Mouse (Mus musculus): ENCODE measurements around the gene Nectin4. TPM values are rescaled to one million over a fixed set of nuclear protein-coding genes. Genes with fewer than 3 reads are reported as not detected.

The Nectin4 gene
- polyA plus RNA-seq, 1 experiment from 2014 or later, result 61.5 TPM

- H3K27me3 ChIP-seq, result no peaks in the 10 kb centered on the region
- peaks cover 24% of the 10 kb centered on the region for H3K4me1 ChIP-seq
- 0 out of 2 replicates have a peak, but pooled peaks have one; percentile 46 for ATAC-seq (ENCODE audit: insufficient number of reproducible peaks, low FRiP score, low TSS enrichment, low read depth)
- peak overlapping the region; percentile 89; the same call in 1 of the 2 replicates for H3K4me3 ChIP-seq
- no peak overlapping the region for H3K9ac ChIP-seq
- no peak overlapping the region for H3K27ac ChIP-seq
- H3K4me2 ChIP-seq, result peak overlapping the region; percentile 71
- peaks cover 48% of the 10 kb centered on the region for H3K36me3 ChIP-seq
- 68% methylated on average over 9 of the region's 9 CpGs for WGBS
- H3K9me3 ChIP-seq, result peaks cover 5% of the 10 kb centered on the region; the same call in 1 of the 2 replicates
Observed at GRCm38 (mm10) chr1:171343922-171344677, 25.8 kb upstream of the Nectin4 start.

DNA sequence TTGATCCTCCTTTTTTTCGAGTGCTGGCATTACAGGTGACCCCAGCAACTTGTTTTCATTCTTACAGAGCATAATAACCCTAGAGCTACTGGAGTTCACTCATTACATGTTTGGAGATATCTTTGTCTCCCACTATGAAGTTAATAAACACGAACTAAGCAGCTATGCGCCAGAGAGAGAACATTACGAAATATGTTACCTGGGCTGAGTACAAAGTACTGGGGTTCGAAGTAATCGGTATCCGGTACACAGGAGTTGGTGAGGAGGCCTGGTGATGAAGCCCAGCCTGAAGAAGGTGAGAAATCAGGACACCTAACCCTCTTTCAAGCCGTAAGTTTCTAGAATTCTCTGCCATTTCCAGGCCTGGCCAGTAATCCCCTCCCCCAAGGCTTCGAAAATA is 25.2 kb upstream of the Nectin4 start:
- peaks cover 42% of the 10 kb centered on the region for H3K36me3 ChIP-seq
- H3K9ac ChIP-seq, result peak overlapping the region; percentile 73; the same call in 1 of the 2 replicates
- WGBS, result 72% methylated on average over 9 of the region's 9 CpGs
- ATAC-seq (ENCODE audit: insufficient number of reproducible peaks, low FRiP score, low TSS enrichment, low read depth), result no peak
- peak overlapping the region; percentile 71 for H3K4me2 ChIP-seq
- peaks cover 5% of the 10 kb centered on the region; the same call in 1 of the 2 replicates for H3K9me3 ChIP-seq
- H3K27me3 ChIP-seq, result no peaks in the 10 kb centered on the region
- H3K4me3 ChIP-seq, result peak overlapping the region; percentile 89
- no peak overlapping the region for H3K27ac ChIP-seq
- H3K4me1 ChIP-seq, result peaks cover 24% of the 10 kb centered on the region

- H3K9me3 ChIP-seq, result peaks cover 5% of the 10 kb centered on the region; the same call in 1 of the 2 replicates
- 1% methylated on average over 53 of the region's 53 CpGs for WGBS
- H3K4me3 ChIP-seq, result peak within 1 kb of the TSS; percentile 89
- H3K27ac ChIP-seq, result peak within 1 kb of the TSS; percentile 87
- peak; percentile 88 for ATAC-seq (ENCODE audit: insufficient number of reproducible peaks, low FRiP score, low TSS enrichment, low read depth)
- H3K36me3 ChIP-seq, result peaks cover 35% of the 10 kb centered on the region
- H3K9ac ChIP-seq, result peak within 1 kb of the TSS; percentile 73
- peaks cover 25% of the 10 kb centered on the region for H3K4me1 ChIP-seq
- H3K27me3 ChIP-seq, result no peaks in the 10 kb centered on the region
- peak within 1 kb of the TSS; percentile 71 for H3K4me2 ChIP-seq
Observed at GRCm38 (mm10) chr1:171345225-171346094, 24.4 kb upstream of the Nectin4 start, which contains the start of the genes Nit1 and Pfdn2. Gene Nit1 (minus strand): TSS chr1:171345646. Gene Pfdn2 (plus strand): TSS chr1:171345670.

- peak overlapping the region; percentile 89 for H3K4me3 ChIP-seq
- H3K27me3 ChIP-seq, result no peaks in the 10 kb centered on the region
- no peak for ATAC-seq (ENCODE audit: insufficient number of reproducible peaks, low FRiP score, low TSS enrichment, low read depth)
- WGBS, result under 1% methylated on average over 14 of the region's 14 CpGs
- H3K4me1 ChIP-seq, result peaks cover 28% of the 10 kb centered on the region
- peak overlapping the region; percentile 71 for H3K4me2 ChIP-seq
- H3K27ac ChIP-seq, result peak overlapping the region; percentile 87; the same call in 1 of the 2 replicates
- peaks cover 28% of the 10 kb centered on the region for H3K36me3 ChIP-seq
- peak overlapping the region; percentile 73 for H3K9ac ChIP-seq
- peaks cover 5% of the 10 kb centered on the region; the same call in 1 of the 2 replicates for H3K9me3 ChIP-seq
Observed at GRCm38 (mm10) chr1:171346095-171346450, 23.8 kb upstream of the Nectin4 start.

DNA sequence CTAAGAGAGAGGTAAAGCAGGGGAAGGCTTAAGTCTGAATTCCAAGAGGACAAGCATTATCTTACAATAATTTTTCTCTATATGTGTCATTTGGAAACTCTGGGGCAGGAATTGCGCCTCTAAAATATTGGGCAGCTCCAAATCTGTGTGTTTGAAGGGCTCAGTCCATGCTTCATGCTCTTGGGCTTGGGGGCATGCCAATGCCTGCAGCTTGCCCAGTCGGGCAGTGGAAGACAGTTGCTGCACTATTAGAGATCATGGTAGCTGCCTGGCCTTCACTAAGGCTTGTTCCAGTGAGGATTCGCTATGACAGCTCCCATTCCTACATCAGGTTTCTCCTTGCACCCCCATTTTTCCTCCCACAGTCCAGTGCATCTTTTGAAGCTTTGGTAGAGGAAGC is 21.2 kb upstream of the Nectin4 start:
- ATAC-seq (ENCODE audit: insufficient number of reproducible peaks, low FRiP score, low TSS enrichment, low read depth), result no peak

DNA sequence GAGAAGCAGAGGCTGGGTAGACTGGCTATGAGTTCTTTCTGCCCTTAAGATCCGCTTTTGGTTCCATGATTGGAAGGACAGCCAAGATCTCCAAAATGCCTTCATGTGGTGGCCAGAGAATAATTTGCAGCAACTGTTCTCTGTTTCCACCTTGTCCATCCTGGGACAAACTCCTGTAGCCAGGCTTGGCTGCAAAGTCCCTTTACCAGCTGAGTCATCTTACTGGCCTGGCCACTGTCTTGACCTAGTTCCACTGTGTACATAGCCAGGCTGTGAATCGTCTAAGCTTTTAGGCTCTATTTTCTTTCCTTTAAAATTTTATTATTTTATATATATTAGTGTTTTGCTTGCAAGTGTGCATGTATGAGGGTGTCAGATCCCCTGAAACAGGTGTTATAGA is 20.7 kb upstream of the Nectin4 start:
- peaks cover 5% of the 10 kb centered on the region; the same call in 1 of the 2 replicates for H3K36me3 ChIP-seq
- H3K27me3 ChIP-seq, result no peaks in the 10 kb centered on the region
- peaks cover 5% of the 10 kb centered on the region; the same call in 1 of the 2 replicates for H3K9me3 ChIP-seq
- H3K27ac ChIP-seq, result no peak overlapping the region
- H3K9ac ChIP-seq, result no peak overlapping the region
- peaks cover 23% of the 10 kb centered on the region for H3K4me1 ChIP-seq
- no peak overlapping the region for H3K4me2 ChIP-seq
- no peak overlapping the region for H3K4me3 ChIP-seq
- WGBS, result 91% methylated on average over 2 of the region's 2 CpGs
- no peak for ATAC-seq (ENCODE audit: insufficient number of reproducible peaks, low FRiP score, low TSS enrichment, low read depth)

More for the DNA sequence above, 21.2 kb upstream of the Nectin4 start:
- Histone ChIP-seq H3K9ac (no peak overlapping the region), H3K4me2 (no peak overlapping the region), H3K4me1 (peaks cover 28% of the 10 kb centered on the region), H3K27me3 (no peaks in the 10 kb centered on the region), H3K9me3 (peaks cover 5% of the 10 kb centered on the region; the same call in 1 of the 2 replicates), H3K27ac (no peak overlapping the region), H3K4me3 (no peak overlapping the region), H3K36me3 (peaks cover 5% of the 10 kb centered on the region; the same call in 1 of the 2 replicates)
- WGBS, result 94% methylated on average over 3 of the region's 3 CpGs

DNA sequence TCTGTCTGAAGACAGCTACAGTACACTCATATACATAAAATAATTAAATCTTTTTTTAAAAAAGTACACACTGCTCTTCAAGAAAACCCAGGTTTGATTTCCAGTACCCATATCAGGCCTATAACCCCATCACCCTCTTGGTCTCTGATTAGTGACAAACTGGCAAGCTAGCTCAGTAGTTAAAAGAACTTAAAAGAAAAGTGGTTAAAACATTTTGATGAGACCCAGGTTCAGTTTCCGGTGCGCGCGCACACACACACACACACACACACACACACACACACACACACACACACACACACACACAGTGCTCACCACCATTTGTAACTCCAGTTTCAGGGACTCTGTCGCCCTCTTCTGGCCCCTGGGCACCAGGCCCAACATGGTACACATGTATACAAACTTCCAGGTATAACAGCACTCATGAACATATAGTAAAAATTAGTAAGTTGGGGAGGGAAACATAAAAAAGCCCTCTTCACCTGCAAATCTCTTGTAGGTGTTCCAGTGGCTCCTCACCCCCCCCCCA is 14.0 kb upstream of the Nectin4 start:
- no peak for ATAC-seq (ENCODE audit: insufficient number of reproducible peaks, low FRiP score, low TSS enrichment, low read depth)
- Histone ChIP-seq H3K4me2 (no peak overlapping the region), H3K36me3 (peaks cover 24% of the 10 kb centered on the region), H3K4me3 (no peak overlapping the region), H3K27ac (no peak overlapping the region), H3K9ac (no peak overlapping the region), H3K4me1 (peaks cover 10% of the 10 kb centered on the region), H3K9me3 (no peaks in the 10 kb centered on the region), H3K27me3 (no peaks in the 10 kb centered on the region)
- WGBS, result 74% methylated on average over 5 of the region's 5 CpGs

- Histone ChIP-seq H3K27ac (no peak overlapping the region), H3K4me3 (no peak overlapping the region), H3K4me1 (peaks cover 15% of the 10 kb centered on the region), H3K4me2 (no peak overlapping the region), H3K27me3 (no peaks in the 10 kb centered on the region), H3K36me3 (peaks cover 24% of the 10 kb centered on the region), H3K9me3 (no peaks in the 10 kb centered on the region), H3K9ac (no peak overlapping the region)
- ATAC-seq (ENCODE audit: insufficient number of reproducible peaks, low FRiP score, low TSS enrichment, low read depth), result no peak
- 84% methylated on average over 2 of the region's 2 CpGs for WGBS
Observed at GRCm38 (mm10) chr1:171356814-171357213, 13.1 kb upstream of the Nectin4 start.

- H3K9me3 ChIP-seq, result no peaks in the 10 kb centered on the region
- H3K9ac ChIP-seq, result no peak overlapping the region
- no peak overlapping the region for H3K4me3 ChIP-seq
- H3K4me2 ChIP-seq, result no peak overlapping the region
- H3K36me3 ChIP-seq, result peaks cover 24% of the 10 kb centered on the region
- ATAC-seq (ENCODE audit: insufficient number of reproducible peaks, low FRiP score, low TSS enrichment, low read depth), result no peak
- H3K27me3 ChIP-seq, result no peaks in the 10 kb centered on the region
- H3K27ac ChIP-seq, result no peak overlapping the region
- 71% methylated on average over 4 of the region's 4 CpGs for WGBS
- H3K4me1 ChIP-seq, result peaks cover 20% of the 10 kb centered on the region
Observed at GRCm38 (mm10) chr1:171358421-171358820, 11.5 kb upstream of the Nectin4 start.

DNA sequence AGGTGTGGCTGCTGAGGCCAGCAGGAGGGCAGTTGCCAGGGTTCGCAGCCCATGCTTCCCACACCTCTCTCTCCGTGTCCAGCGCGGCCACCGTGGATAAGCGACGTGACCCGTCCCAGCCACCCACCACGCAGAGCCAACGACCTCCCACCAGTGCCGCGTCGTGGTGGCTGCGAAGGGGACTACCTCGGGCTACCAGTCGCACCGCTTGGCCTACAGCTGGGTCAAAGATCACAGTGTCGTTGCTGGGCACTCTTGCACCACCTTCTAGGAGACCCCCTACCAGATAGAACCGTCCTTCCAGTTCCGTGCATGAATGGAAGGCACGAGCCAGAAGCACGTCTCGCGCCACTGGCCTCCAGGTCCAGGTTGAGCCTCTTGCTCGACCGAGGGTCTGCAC is 9.6 kb upstream of the Nectin4 start:
- 8% methylated on average over 26 of the region's 26 CpGs for WGBS

DNA sequence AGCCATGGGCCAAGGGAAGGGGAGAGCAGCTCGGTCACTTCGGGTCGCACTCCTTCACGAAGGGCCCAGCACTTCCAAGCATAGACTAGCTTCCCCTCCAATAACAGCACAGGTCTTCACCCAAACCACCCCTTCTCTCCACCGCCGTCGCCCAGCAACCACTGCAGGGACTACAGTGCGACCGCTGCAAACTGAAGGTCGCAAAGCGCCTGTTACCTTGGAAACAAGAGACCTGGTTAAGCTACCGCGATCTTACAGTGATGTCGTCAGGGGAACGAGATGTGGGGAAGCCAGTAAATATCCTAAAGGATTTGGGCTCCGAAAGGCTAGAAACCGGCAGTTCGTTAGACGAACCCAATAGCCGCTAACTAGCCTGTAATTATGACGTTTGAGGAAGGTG is 9.2 kb upstream of the Nectin4 start, which contains the start of gene Klhdc9:
Gene Klhdc9 (minus strand): TSS at position 143 of the 400 bp plus-strand sequence.
- H3K27ac ChIP-seq, result peak within 1 kb of the TSS; percentile 75
- WGBS, result under 1% methylated on average over 21 of the region's 21 CpGs
- ATAC-seq (ENCODE audit: insufficient number of reproducible peaks, low FRiP score, low TSS enrichment, low read depth), result peak; percentile 86

More for the DNA sequence above, 9.6 kb upstream of the Nectin4 start:
- Histone ChIP-seq H3K4me3 (peak overlapping the region; percentile 52), H3K9ac (peak overlapping the region; percentile 52), H3K4me2 (peak overlapping the region; percentile 68), H3K36me3 (peaks cover 24% of the 10 kb centered on the region), H3K27me3 (peaks cover 2% of the 10 kb centered on the region; the same call in 1 of the 2 replicates), H3K9me3 (no peaks in the 10 kb centered on the region), H3K27ac (peak overlapping the region; percentile 75; the same call in 1 of the 2 replicates), H3K4me1 (peaks cover 20% of the 10 kb centered on the region)
- ATAC-seq (ENCODE audit: insufficient number of reproducible peaks, low FRiP score, low TSS enrichment, low read depth), result peak; percentile 20; the same call in 1 of the 2 replicates

More for the DNA sequence above, 9.2 kb upstream of the Nectin4 start, which contains the start of gene Klhdc9:
- Histone ChIP-seq H3K36me3 (peaks cover 24% of the 10 kb centered on the region), H3K4me1 (peaks cover 20% of the 10 kb centered on the region), H3K9ac (peak within 1 kb of the TSS; percentile 52), H3K4me3 (peak within 1 kb of the TSS; percentile 52), H3K9me3 (no peaks in the 10 kb centered on the region), H3K27me3 (peaks cover 5% of the 10 kb centered on the region; the same call in 1 of the 2 replicates), H3K4me2 (peak within 1 kb of the TSS; percentile 68)

All from limb, embryonic 15.5 days (tissue).